Mouse (Mus musculus) erythroblast, embryonic 14.5 days (primary cell): Measurements from ENCODE around the gene Cd79a. TPM values are rescaled to one million over a fixed set of nuclear protein-coding genes. Genes with fewer than 3 reads are reported as not detected.

ENCODE experiments used
- H3K27me3 ChIP-seq: 2 replicates; pipeline ENCODE4 v1.6.1; 2012; ENCODE audit warnings: inconsistent platforms; ENCODE audit not compliant: control insufficient read depth
- H3K36me3 ChIP-seq: 2 replicates; pipeline ENCODE4 v1.6.1; 2012; ENCODE audit warnings: mild to moderate bottlenecking, inconsistent platforms; ENCODE audit not compliant: control insufficient read depth
- H3K4me1 ChIP-seq: 2 replicates; pipeline ENCODE4 v1.6.1; 2012; ENCODE audit warnings: inconsistent platforms; ENCODE audit not compliant: control insufficient read depth
- H3K4me3 ChIP-seq: replicated peaks from 2 replicates; pipeline ENCODE3; 2012; ENCODE audit warnings: moderate library complexity, mild to moderate bottlenecking, inconsistent platforms
- H3K9me3 ChIP-seq: 2 replicates; pipeline ENCODE4 v1.6.1; 2012; ENCODE audit warnings: low read length, inconsistent platforms, mixed read lengths; ENCODE audit not compliant: control insufficient read depth
- GATA1 ChIP-seq: IDR thresholded peaks from 2 replicates; pipeline ENCODE4 v1.6.1; 2012; ENCODE audit warnings: low read length, inconsistent platforms, mixed read lengths
- TAL1 ChIP-seq: IDR thresholded peaks from 3 replicates; pipeline ENCODE4 v1.6.1; 2012; ENCODE audit warnings: low read length, inconsistent platforms, mixed read lengths
- polyA plus RNA-seq: library from polyadenylated mRNA; stranded (reverse); fragments of >175 nt; gene quantifications from 2 replicates; pipeline ENCODE4 v1.2.3, GENCODE M21; 2012

The Cd79a gene
- polyA plus RNA-seq, 1 experiment, result 0.08 TPM

- Histone ChIP-seq H3K4me3 (no peak within 1 kb of the TSS), H3K27me3 (peaks cover 23% of the 10 kb centered on the region)
Observed at GRCm38 (mm10) chr7:24861913-24862312, 35.3 kb upstream of the Cd79a start, which contains the start of gene Gm9844. Gene Gm9844 (plus strand): TSS chr7:24862213.

GRCm38 (mm10) chr7:24862853-24863252 is 34.3 kb upstream of the Cd79a start:
- TF ChIP-seq GATA1, result no peak
- TF ChIP-seq TAL1, result no peak
- Histone ChIP-seq H3K9me3 (peaks cover 4% of the 10 kb centered on the region), H3K36me3 (peaks cover 3% of the 10 kb centered on the region; the same call in 1 of the 2 replicates), H3K4me3 (no peak overlapping the region), H3K27me3 (peaks cover 32% of the 10 kb centered on the region), H3K4me1 (peaks cover 61% of the 10 kb centered on the region)

More at GRCm38 (mm10) chr7:24861913-24862312, 35.3 kb upstream of the Cd79a start, which contains the start of gene Gm9844:
- H3K36me3 ChIP-seq, result peaks cover 5% of the 10 kb centered on the region; the same call in 1 of the 2 replicates
- TF ChIP-seq TAL1 (no peak), GATA1 (no peak)
- peaks cover 4% of the 10 kb centered on the region for H3K9me3 ChIP-seq
- peaks cover 70% of the 10 kb centered on the region for H3K4me1 ChIP-seq

- Histone ChIP-seq H3K27me3 (peaks cover 44% of the 10 kb centered on the region), H3K36me3 (peaks cover 3% of the 10 kb centered on the region; the same call in 1 of the 2 replicates), H3K4me1 (peaks cover 48% of the 10 kb centered on the region), H3K9me3 (peaks cover 4% of the 10 kb centered on the region), H3K4me3 (no peak overlapping the region)
- TF ChIP-seq GATA1 (no peak), TAL1 (no peak)
Observed at GRCm38 (mm10) chr7:24864156-24864555, 33.0 kb upstream of the Cd79a start.

GRCm38 (mm10) chr7:24869080-24869479 is 28.1 kb upstream of the Cd79a start:
- H3K4me1 ChIP-seq, result peaks cover 19% of the 10 kb centered on the region
- H3K36me3 ChIP-seq, result no peaks in the 10 kb centered on the region
- H3K4me3 ChIP-seq, result no peak overlapping the region
- TF ChIP-seq GATA1 (no peak), TAL1 (no peak)
- H3K27me3 ChIP-seq, result peaks cover 73% of the 10 kb centered on the region
- peaks cover 10% of the 10 kb centered on the region for H3K9me3 ChIP-seq

GRCm38 (mm10) chr7:24869532-24870165 is 27.5 kb upstream of the Cd79a start, which contains the start of the genes Lypd4 and Dmrtc2:
Gene Lypd4 (minus strand): TSS chr7:24869941.
Gene Dmrtc2 (plus strand): TSS chr7:24870057.
- Histone ChIP-seq H3K27me3 (peaks cover 70% of the 10 kb centered on the region), H3K9me3 (peaks cover 10% of the 10 kb centered on the region), H3K4me1 (peaks cover 14% of the 10 kb centered on the region), H3K4me3 (no peak within 1 kb of the TSS), H3K36me3 (no peaks in the 10 kb centered on the region)
- TF ChIP-seq GATA1, result no peak
- TF ChIP-seq TAL1, result no peak

GRCm38 (mm10) chr7:24877588-24877987 is 19.6 kb upstream of the Cd79a start:
- Histone ChIP-seq H3K4me1 (peaks cover 7% of the 10 kb centered on the region), H3K27me3 (peaks cover 31% of the 10 kb centered on the region), H3K36me3 (no peaks in the 10 kb centered on the region), H3K4me3 (no peak overlapping the region), H3K9me3 (no peaks in the 10 kb centered on the region)
- TF ChIP-seq TAL1, result no peak
- TF ChIP-seq GATA1, result no peak

GRCm38 (mm10) chr7:24879620-24880019 is 17.6 kb upstream of the Cd79a start:
- TF ChIP-seq TAL1 (no peak), GATA1 (no peak)
- no peaks in the 10 kb centered on the region for H3K36me3 ChIP-seq
- H3K4me3 ChIP-seq, result no peak overlapping the region
- peaks cover 24% of the 10 kb centered on the region for H3K27me3 ChIP-seq
- H3K9me3 ChIP-seq, result no peaks in the 10 kb centered on the region
- H3K4me1 ChIP-seq, result peaks cover 19% of the 10 kb centered on the region

GRCm38 (mm10) chr7:24882416-24883199 is 14.6 kb upstream of the Cd79a start:
- H3K4me1 ChIP-seq, result peaks cover 47% of the 10 kb centered on the region
- TF ChIP-seq GATA1 (no peak), TAL1 (no peak)
- H3K27me3 ChIP-seq, result peaks cover 8% of the 10 kb centered on the region

More at GRCm38 (mm10) chr7:24882416-24883199, 14.6 kb upstream of the Cd79a start:
- Histone ChIP-seq H3K4me3 (no peak overlapping the region), H3K36me3 (peaks cover 30% of the 10 kb centered on the region), H3K9me3 (no peaks in the 10 kb centered on the region)
